Mouse (Mus musculus) neural tube, embryonic 14.5 days (tissue): ENCODE results near the gene Ostn. TPM values are rescaled to one million over a fixed set of nuclear protein-coding genes. Genes with fewer than 3 reads are reported as not detected.

ENCODE experiments used
- ATAC-seq: fragments of 200-750 bp; cut with Nextera tagmentation; 2 replicates; pipeline ENCODE4 v1.8.0; 2017; ENCODE audit warnings: low read depth, mild to moderate bottlenecking, moderate TSS enrichment, moderate library complexity
- H3K27ac ChIP-seq: fragments of 300-500 bp; sonication (generic); 2 replicates; pipeline ENCODE4 v1.5.1; 2014; ENCODE audit warnings: low read depth, mild to moderate bottlenecking, control low read depth, low read length, moderate library complexity, mixed read lengths
- H3K27me3 ChIP-seq: fragments of 300-500 bp; sonication (generic); 2 replicates; pipeline ENCODE4 v1.6.1; 2014; ENCODE audit warnings: low read length; ENCODE audit not compliant: control insufficient read depth, insufficient read depth
- H3K36me3 ChIP-seq: fragments of 300-500 bp; sonication (generic); 2 replicates; pipeline ENCODE4 v1.6.1; 2014; ENCODE audit warnings: low read length, mixed read lengths; ENCODE audit not compliant: control insufficient read depth, insufficient read depth
- H3K4me1 ChIP-seq: fragments of 300-500 bp; sonication (generic); 2 replicates; pipeline ENCODE4 v1.6.1; 2014; ENCODE audit warnings: low read length; ENCODE audit not compliant: control insufficient read depth, insufficient read depth
- H3K4me2 ChIP-seq: fragments of 300-500 bp; sonication (generic); 2 replicates; pipeline ENCODE4 v1.6.1; 2014; ENCODE audit warnings: mild to moderate bottlenecking, low read depth, low read length, control low read depth
- H3K4me3 ChIP-seq: fragments of 300-500 bp; sonication (generic); 2 replicates; pipeline ENCODE4 v1.5.1; 2014; ENCODE audit warnings: low read depth, low read length, control low read depth, mixed read lengths
- H3K9ac ChIP-seq: fragments of 300-500 bp; sonication (generic); replicated peaks from 2 replicates; pipeline ENCODE4 v1.6.1; 2014; ENCODE audit warnings: low read depth, mild to moderate bottlenecking, control low read depth, low read length, mixed read lengths
- H3K9me3 ChIP-seq: fragments of 300-500 bp; sonication (generic); 2 replicates; pipeline ENCODE4 v1.6.1; 2016; ENCODE audit warnings: low read length; ENCODE audit not compliant: control insufficient read depth
- WGBS: fragments of 180-500 bp; shearing (Covaris S2); extraction: QIAGEN DNeasy Blood & Tissue Kit; methylation state at CpG from one replicate; pipeline ENCODE4 v1.1.7; 2014; 5-methylcytosine and 5-hydroxymethylcytosine counted together
- polyA plus RNA-seq: library from polyadenylated mRNA; unstranded; fragments of >200 nt; fragmentation: Nextera tagmentation; extraction: Ambion mirVana; gene quantifications from 2 replicates; pipeline ENCODE4 v1.2.1, GENCODE M21; 2014

The Ostn gene
- polyA plus RNA-seq, 1 experiment from 2014 or later: not detected

DNA sequence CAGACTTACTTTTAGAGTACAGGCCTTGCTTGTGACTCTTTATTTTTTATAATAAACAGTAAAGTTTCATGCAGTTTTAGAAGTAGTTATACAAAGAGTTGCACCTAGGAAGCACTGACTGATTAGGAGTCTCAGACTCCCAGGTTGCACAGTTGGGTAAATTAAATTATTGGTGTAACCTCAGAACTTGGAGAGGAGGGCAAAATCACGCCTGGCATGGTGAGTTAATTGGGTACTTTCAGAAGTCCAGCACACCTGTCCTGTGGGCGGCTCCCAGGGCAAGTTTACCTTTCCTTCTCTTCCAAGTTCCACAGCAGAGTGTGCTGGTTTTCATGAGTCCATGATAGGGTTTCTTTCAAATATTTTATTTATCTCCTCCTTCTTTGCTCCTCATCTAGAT lies 84.6 kb downstream of the Ostn start:
- no peak for ATAC-seq
- Histone ChIP-seq H3K9me3 (no peaks in the 10 kb centered on the region), H3K4me1 (peaks cover 27% of the 10 kb centered on the region; the same call in 1 of the 2 replicates), H3K4me2 (no peak overlapping the region), H3K27me3 (no peaks in the 10 kb centered on the region), H3K9ac (no peak overlapping the region), H3K36me3 (no peaks in the 10 kb centered on the region), H3K4me3 (no peak overlapping the region), H3K27ac (no peak overlapping the region)
- 92% methylated on average over 2 of the region's 2 CpGs for WGBS

DNA sequence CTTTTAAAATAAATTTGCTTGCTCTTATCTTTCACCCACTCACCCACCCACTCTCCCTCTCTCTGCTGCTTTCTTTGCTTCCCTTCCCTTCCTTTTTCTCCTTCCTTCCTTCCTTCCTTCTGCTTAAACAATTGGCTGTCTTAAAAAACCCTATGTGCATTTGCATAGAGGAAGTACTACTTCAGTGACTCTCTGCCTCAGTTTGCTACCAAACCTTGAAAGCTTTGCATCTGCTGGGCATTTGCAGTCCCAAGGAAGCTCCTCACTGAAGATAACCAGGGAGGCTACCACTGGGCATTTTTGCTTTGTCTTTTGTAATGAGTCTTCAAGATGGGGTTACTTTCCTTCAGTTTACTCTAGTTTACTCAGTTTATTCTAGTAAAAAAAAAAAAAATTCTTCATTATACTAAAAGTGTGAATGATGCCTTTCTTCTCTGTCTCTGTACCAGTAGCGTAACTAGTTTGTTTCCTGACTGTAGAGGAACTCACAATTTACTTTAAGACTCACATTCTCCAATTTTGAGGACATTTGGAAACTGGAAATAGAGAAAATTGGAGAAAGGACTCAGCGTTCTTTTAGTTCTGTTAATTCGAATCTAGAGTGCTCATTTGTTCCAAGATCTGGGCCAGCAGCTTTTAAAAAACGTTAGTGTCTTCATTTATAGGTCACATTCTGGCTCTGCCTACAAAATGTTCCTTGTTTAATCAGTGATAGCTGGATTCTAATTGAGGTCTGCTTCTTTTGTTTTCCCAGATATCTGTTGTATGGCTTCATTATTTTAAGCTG lies 88.2 kb downstream of the Ostn start:
- Histone ChIP-seq H3K4me3 (no peak overlapping the region), H3K27ac (no peak overlapping the region), H3K9ac (no peak overlapping the region), H3K4me1 (peaks cover 17% of the 10 kb centered on the region; the same call in 1 of the 2 replicates), H3K36me3 (no peaks in the 10 kb centered on the region), H3K9me3 (no peaks in the 10 kb centered on the region), H3K4me2 (no peak overlapping the region), H3K27me3 (no peaks in the 10 kb centered on the region)
- ATAC-seq: no peak
- WGBS: 91% methylated on average over 4 of the region's 4 CpGs

DNA sequence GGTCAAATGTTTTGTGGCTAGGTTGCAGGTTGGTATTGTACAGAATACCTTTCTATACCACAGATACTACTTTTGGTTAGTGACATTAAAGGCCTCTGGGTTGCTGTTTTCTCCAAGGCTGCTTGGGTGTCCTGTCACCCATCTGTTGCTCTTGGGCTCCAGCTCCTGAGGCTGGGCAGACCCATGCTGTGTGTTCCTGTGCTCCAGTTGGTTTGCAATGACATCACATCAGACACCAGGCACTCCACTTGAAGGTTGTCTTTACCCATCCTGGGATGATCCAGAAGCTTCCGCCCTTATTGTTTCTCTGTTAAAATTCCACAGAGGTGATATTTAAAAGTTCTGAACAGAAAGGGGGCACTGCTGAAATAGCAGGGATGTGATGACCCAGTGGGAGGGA lies 89.7 kb downstream of the Ostn start:
- H3K27me3 ChIP-seq: no peaks in the 10 kb centered on the region
- no peak overlapping the region for H3K4me3 ChIP-seq
- peaks cover 8% of the 10 kb centered on the region; the same call in 1 of the 2 replicates for H3K4me1 ChIP-seq
- H3K27ac ChIP-seq: no peak overlapping the region
- H3K9ac ChIP-seq: no peak overlapping the region
- WGBS: 100% methylated on average over 1 of the region's 1 CpGs
- ATAC-seq: no peak
- no peak overlapping the region for H3K4me2 ChIP-seq
- H3K36me3 ChIP-seq: no peaks in the 10 kb centered on the region
- H3K9me3 ChIP-seq: no peaks in the 10 kb centered on the region

DNA sequence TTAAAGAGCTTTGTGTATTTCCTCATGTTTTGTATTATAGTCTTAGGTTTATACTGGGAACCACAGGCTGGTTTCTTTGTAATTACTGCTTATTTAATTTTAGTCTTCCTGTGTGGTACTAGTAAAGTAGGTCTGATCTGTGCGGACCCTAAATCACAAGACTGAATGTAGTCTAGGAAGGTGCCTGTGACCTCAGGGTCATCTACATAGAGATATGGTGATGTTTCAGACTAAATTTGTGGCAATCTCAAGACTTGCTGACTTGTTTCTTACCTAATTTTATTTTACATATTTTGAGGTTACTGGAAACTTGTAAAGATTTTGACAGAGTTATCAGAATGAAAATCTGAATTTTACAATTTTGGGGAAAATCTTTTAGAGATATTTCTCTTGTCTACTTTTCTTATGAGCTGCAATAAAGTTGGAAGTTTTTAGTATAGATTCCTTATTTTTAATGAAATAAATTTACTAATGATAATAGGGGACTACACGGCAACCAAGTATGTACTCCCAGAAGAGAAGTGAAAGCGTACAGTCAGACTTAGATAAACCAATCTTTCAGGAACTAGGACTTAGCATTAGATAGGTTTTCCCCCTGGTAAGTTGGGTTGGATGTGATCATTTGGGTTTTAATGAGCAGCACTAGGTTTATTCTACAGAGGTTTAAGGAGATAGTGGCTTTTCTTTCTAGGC lies 91.9 kb downstream of the Ostn start:
- WGBS: 92% methylated on average over 3 of the region's 3 CpGs
- H3K27me3 ChIP-seq: no peaks in the 10 kb centered on the region
- H3K36me3 ChIP-seq: no peaks in the 10 kb centered on the region
- no peaks in the 10 kb centered on the region for H3K4me1 ChIP-seq
- H3K4me3 ChIP-seq: no peak overlapping the region
- no peak overlapping the region for H3K9ac ChIP-seq
- no peaks in the 10 kb centered on the region for H3K9me3 ChIP-seq
- no peak overlapping the region for H3K4me2 ChIP-seq
- no peak overlapping the region for H3K27ac ChIP-seq
- no peak for ATAC-seq

DNA sequence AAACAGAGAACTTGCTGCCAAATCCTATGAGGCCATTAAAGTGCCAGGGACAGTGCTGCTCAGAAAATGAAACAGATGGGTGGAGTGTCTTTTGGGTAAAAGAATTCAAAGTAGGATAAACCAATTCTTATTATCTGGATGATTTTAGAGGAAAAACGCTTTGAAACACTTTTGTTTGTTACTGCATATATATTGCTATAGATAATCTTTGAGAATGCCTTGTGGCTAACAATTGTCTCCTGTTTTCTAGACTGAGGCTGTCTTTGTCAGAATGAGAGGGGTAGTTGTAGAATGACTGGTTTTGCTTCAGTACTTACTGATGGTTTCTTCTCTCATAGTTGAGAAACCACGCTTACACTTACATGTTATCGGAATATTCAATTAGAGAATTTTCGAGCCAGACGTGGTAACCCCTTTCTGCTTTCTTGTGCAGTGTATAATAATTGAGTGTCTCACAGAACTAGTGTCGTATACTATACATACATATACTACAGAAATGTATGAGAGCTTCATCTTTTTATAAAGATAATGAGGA lies 92.5 kb downstream of the Ostn start:
- no peak overlapping the region for H3K4me3 ChIP-seq
- H3K4me2 ChIP-seq: no peak overlapping the region
- no peak overlapping the region for H3K9ac ChIP-seq
- H3K27me3 ChIP-seq: no peaks in the 10 kb centered on the region
- WGBS: 91% methylated on average over 6 of the region's 6 CpGs
- H3K36me3 ChIP-seq: no peaks in the 10 kb centered on the region
- H3K27ac ChIP-seq: no peak overlapping the region
- ATAC-seq: no peak
- H3K9me3 ChIP-seq: no peaks in the 10 kb centered on the region
- no peaks in the 10 kb centered on the region for H3K4me1 ChIP-seq

Other genes starting within 250 kb of the Ostn start
- 39.5 and 40.7 TPM in 2 replicates for gene Uts2b, start 62.8 kb downstream of the Ostn start, polyA plus RNA-seq
- 69.3 and 79.6 TPM in 2 replicates for gene Ccdc50, start 81.4 kb downstream of the Ostn start, polyA plus RNA-seq